Mouse (Mus musculus): ENCODE measurements around the gene Nbr1.

DNA sequence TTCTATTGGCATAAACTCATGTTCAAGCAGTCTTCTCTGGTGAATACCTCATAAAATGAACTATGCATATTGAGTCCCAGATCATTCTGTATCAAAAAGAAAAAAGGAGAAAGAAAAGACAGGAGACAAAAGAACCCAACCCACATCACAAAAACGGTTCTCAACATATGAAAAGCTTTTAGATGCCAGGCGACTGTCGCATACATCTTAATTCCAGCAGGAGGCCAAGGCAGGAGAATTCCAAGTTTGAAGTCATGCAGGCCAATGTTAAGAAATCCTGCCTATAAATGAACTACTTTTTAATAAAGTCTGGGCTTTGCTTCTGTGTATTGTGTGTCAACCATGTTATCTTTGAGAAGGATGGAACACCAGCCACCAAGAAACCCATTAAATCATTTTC, 52.2 kb downstream of the Nbr1 start:
- TF ChIP-seq CTCF (IDR thresholded peaks at IDR 0.05; ENCODE audit: low read depth) (no peak), EP300 (IDR thresholded peaks at IDR 0.05; ENCODE audit: low read depth) (no peak)
